Mouse (Mus musculus): ENCODE data around the gene Dpm2.

The Dpm2 gene

GRCm38 (mm10) chr2:32547380-32547779 is 23.3 kb upstream of the Dpm2 start:
- DNase-seq (ENCODE audit: low spot score): no peak

- no peak for DNase-seq (ENCODE audit: low spot score)
Measured at GRCm38 (mm10) chr2:32547964-32548739, 22.5 kb upstream of the Dpm2 start.

DNA sequence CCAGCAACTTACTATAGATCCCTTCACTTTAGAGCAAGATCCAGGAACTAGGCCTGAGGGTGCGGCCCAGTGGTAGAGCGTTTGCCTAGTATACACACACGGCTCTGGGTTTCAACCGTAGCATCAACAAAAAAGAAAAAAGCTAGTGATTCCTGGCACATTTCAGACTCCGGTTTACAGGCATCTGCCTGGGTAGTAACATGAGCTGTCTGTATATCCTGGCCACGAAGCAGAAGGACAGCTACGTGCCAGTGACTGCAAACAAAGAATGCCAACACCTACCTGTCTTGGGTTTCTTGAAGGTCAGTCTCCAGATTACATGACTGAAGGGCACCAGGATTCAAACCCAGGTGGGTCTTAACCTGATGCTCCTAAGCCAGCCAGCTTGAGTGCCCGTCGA is 21.5 kb upstream of the Dpm2 start:
- DNase-seq (ENCODE audit: low spot score): no peak

- peak; percentile 50 for DNase-seq (ENCODE audit: low spot score)
Measured at GRCm38 (mm10) chr2:32549764-32550163, 20.9 kb upstream of the Dpm2 start.

DNA sequence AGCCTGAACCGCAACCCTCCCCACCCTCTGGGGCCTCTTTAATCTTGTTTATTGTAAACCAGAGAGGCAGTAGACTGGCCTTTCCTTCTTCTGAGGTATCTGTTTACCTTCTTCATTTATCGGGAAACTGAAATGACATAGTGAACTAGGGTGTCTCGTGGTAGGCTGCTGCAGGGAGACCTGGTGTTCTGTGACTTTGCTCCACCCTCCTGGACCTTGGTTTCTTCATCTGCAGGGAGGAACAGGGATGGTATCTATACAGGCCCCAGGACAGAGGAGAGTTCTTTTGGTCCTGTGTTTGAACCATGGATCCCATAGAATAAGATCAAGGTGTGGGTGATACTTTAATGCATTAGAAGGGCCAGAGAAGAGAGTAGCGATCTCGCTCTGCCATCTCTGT is 19.4 kb upstream of the Dpm2 start:
- DNase-seq (ENCODE audit: low spot score): no peak

GRCm38 (mm10) chr2:32553592-32554148 is 17.0 kb upstream of the Dpm2 start:
- no peak for DNase-seq (ENCODE audit: low spot score)

- DNase-seq (ENCODE audit: low spot score): no peak
Measured at GRCm38 (mm10) chr2:32555484-32555883, 15.2 kb upstream of the Dpm2 start.

DNA sequence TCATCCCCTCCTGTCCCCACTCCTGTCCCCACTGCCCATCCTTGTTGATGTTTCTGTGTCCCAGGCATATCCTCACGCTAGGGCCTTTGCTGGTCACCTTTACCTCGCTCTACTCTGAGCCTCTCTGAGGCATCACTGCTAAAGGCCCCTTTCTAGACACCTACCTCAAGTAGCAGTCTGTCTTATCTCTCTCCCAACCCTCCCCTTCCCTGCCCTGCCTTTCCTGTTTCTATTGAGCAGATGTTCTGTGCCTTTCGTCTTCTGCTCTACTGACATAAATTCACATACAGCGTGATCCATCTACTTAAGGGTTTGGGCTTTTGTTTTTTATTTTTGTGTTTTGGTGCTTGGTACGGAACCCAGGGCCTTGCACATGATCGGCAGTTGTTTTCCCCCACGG is 14.6 kb upstream of the Dpm2 start:
- DNase-seq (ENCODE audit: low spot score): no peak

- DNase-seq (ENCODE audit: low spot score): no peak
Measured at GRCm38 (mm10) chr2:32559570-32559969, 11.1 kb upstream of the Dpm2 start.

DNA sequence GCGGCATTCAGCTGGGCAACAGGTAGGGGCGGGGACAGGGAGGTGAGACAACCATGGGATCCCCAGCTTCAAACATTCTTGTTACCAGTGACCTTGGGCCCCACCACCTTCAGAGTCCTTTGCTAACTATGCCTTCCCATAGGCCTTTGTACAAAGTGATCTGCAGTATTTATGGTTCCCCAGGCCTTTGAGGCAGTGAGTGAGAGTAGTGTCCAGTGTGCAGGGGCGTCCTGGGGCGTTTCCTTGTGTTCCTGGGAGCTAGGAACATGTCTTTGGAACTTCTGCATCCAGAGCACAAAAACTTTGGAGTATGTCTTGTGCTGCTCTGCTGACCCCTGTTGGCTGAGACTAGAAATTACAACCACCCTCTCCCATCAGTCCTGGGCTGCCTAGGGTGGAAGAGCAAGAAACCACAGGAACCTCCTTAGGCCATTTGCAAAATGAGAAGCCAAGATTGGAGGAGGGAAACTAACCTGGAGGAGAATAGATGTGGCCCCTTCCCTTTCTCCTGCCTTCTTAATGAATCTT is 4.1 kb upstream of the Dpm2 start:
- peak; percentile 79 for DNase-seq (ENCODE audit: low spot score)

DNA sequence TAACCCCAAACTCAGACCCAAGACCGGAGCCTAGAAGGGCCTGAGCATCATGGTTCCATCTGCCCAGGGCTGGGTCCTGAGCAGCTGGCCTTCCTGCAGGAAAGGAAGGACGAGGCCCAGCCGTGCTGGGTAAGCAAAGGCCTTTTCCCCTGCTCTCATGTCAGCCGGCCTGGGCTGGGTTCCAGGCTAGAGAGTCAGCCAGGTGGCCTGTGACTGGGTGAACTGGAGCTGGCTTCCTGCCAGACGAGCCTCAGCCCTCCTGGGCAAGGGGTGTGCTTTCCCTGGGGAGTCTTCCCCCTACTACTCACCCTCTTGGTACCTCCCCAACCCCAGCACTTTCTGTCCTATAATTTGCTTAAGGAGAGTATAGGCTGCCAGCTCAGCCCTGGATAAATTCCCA is 2.5 kb upstream of the Dpm2 start:
- DNase-seq (ENCODE audit: low spot score): peak; percentile 75

DNA sequence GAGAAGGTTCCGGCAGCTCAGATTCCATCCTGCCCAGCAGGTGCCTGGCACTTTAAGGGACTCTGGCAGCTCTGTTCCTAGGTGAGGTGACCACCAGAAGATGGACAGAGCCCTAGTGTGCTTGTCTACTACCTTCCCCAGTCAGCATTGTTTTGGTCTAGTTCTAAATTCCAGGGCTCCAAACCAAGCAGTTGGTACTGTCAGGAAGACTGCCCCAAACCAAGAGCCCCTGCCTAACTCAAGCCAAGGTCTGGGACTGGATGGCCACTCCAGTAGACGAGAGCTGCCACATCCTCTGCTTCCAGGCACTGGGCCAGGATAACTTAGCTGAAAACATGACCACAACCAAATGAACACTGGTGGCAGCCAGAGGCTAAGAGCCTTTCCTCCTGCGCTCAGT is 1.7 kb upstream of the Dpm2 start:
- no peak for DNase-seq (ENCODE audit: low spot score)

DNA sequence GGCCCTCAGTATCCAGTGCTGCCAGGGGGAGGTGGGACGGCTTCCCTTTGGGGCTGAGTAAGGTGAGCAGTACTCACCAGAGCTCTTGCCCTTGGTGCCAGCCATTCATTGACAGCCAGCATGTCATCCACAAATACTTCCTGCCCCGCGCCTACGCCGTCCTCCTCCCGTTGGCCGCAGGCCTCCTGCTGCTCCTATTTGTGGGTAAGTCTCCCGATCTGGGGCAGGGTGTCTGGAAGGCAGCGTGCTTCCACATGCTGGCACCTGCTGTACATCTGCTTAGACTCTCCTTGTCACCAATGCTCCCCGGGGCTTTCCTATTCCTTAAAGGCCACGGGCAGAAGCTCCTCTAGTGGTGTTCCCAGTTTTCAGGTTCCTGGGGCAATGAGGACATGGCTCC is 1.5 kb downstream of the Dpm2 start:
- DNase-seq (ENCODE audit: low spot score): peak; percentile 77

DNA sequence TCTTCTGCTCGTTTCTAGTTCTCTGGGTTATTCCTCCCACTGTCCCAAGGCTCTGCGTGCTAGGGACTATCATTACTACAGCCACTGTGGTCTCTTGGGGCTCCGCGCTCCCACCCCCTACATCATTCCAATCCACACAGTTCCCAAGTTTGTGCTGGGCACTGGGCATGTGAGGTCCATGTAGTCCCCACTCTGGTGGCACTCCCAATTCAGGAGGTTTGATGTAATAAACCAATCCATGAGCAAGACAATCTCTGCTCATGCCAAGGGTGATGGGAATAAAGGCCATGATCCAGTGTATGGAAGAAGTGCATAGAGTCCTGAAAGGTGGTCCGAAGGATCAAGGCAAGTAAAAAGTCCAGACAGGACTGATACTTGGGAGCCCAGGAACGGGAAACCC is 3.8 kb downstream of the Dpm2 start, which contains the start of gene Pip5kl1:
Gene Pip5kl1 (plus strand): TSS at position 301 of the 400 bp plus-strand sequence.
- no peak for DNase-seq (ENCODE audit: low spot score)

DNA sequence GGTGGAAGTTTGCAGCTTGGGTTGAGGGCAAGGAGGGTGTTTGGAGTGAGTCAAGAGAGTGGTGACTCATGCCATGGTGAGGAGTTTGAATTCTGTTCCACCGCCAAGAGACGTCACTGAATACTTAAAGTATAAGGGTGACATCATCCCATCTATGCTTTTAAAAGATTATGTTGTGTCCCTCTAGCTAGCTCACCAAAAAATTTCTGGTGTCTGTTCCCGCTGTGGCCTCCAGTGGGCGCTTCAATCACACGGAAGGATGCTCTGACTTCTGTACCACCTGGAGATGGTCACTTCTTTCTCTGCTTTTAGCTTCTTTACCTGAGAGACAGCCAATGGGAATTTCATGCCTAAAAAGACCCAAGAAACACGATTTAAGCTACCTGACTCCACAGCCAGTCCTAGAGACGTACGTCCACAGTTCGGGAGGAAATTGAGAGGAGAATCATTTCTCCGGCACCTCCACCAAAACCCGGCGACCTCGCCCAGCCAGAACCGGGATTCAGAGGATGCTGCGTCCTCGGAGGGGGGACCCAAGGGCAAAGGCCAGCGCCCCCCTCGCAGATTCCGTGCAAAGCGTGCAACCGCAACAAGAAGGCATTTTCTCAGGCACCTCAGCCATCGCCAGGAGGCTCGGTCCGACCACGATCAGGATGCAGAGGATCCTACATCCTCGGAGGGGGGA is 4.4 kb downstream of the Dpm2 start:
- peak; percentile 86 for DNase-seq (ENCODE audit: low spot score)

- DNase-seq (ENCODE audit: low spot score): peak; percentile 79
Measured at GRCm38 (mm10) chr2:32575586-32576160, 5.0 kb downstream of the Dpm2 start, which contains the start of gene 9430097D07Rik. TSS of gene 9430097D07Rik (minus strand) at chr2:32575684.

GRCm38 (mm10) chr2:32576532-32576931 is 5.9 kb downstream of the Dpm2 start:
- DNase-seq (ENCODE audit: low spot score): no peak

DNA sequence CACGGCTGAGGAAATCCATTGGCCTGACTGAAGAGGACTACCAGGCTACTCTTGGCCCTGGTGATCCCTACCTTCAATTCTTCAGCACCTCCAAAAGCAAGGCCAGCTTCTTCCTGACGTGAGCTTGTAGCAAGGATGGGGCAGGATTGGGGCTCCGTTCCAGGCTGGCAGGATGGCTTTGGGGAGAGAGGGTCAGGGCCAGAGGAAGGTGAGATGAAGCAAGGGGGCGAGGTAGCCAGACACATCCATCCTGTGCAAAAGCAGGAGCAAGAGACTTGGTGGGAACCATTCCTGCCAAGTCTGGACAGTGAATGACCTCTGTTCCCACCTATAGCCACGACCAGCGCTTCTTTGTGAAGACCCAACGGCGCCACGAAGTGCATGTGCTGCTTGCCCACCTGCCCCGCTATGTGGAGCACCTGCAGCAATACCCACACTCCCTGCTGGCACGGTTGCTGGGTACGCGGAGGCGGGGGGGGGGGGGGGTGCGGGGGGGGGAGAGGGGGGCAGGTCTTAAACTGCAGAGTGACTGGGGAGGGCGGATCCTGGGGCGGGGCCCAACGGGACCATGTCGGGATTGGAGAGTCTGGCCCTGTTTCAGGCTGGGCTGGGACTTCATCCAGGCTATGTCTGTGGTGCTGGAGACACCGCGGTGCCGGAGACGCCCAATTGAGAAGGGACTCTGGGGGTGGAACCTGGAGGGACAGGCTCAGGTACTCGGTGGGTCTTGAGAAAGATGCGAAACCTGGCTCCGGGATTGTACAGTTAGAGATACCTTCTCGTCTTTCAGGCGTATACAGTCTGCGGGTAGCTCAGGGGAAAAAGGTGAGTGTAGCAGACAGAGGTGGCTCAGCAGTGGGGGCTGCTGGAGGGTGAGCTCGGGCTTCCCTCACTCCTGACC is 7.7 kb downstream of the Dpm2 start:
- no peak for DNase-seq (ENCODE audit: low spot score)

DNA sequence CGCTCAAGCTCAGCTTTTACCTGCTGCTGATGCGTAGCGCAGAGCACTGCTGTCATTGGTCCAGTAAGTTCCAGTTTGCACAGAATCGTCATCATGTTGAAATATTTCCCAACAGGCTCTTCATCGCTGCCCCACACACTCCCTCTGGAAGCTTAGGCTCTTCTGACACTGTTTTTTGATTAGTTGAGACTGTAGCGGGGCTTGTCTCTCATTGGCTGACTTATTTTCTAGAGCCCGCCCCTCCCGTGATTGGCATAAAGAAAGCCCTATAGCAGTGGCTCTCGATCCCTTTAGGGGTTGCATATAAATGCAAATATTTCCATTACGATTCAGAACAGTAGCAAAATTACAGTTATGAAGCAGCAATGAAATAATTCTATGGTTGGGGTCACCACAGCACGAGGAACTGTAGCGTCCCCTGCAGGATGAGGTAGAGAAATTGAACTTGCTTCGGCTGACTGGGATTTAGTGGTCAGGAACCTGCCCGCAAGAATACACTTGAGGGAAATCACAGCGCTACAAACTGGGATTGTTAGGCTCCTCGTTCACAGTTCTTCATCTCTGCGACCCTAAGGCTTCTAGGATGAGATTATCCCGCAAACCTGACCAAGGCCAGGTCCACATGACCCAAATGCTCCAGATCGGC is 10.9 kb downstream of the Dpm2 start:
- no peak for DNase-seq (ENCODE audit: low spot score)

DNA sequence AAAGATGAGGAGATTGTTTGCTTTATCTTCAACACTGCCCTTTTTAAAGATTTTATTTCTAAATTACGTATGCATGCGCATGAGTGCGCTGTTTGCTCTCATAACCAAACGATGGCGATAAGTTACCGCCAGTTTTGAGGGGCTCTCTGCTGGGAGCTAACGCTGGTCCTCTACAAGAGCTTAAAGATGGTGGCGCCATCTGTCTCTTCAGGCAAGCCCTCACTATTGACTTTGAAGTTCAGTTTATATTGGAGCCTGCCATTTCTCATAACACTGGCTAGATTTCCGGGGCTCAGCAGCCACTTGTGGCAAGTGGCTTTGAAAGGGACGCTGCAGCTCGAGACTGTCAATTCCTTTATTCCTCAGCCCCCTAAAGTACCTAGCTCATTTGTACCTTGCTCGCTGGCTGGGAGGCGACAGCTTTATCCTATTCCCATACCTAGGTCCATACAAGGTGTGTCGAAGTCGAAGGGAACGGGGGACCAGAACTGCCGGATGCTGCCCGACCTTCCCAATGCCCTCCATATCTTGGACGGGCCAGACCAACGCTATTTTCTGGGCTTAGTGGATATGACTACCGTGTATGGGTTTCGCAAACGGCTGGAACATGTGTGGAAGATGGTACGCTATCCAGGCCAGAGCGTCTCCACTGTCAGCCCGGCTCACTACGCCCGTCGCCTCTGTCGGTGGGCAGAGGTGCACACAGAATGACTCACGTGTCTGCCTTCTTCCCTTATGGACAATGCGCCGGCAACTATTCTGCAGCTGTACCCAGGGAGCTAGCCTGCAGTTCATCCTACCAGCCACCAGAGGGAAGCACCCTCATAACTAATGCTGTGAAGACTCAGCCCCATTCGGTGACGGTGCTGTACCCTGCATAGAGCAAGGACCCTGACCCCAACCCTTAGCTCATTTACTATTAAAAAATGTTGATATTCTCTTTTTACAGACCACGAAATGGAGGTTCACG is 12.5 kb downstream of the Dpm2 start:
- peak; percentile 90 for DNase-seq (ENCODE audit: low spot score)
